Mouse (Mus musculus): Measurements from ENCODE around the gene Sult1a1. TPM values are rescaled to one million over a fixed set of nuclear protein-coding genes. Genes with fewer than 3 reads are reported as not detected.

Sult1a1 gene
- polyA plus RNA-seq, 1 experiment from 2014 or later = 0.44 TPM

GRCm38 (mm10) chr7:126678545-126679341, 2.5 kb upstream of the Sult1a1 start:
- Histone ChIP-seq H3K9ac (ENCODE audit: low read depth, low read length) (no peak overlapping the region), H3K9me3 (ENCODE audit: control insufficient read depth, low read length) (no peaks in the 10 kb centered on the region), H3K4me1 (replicated peaks; ENCODE audit: control insufficient read depth, insufficient read depth, low read length) (no peaks in the 10 kb centered on the region; the same call in 1 of the 2 replicates), H3K36me3 (ENCODE audit: control insufficient read depth, insufficient read depth, low read length) (no peaks in the 10 kb centered on the region), H3K4me3 (ENCODE audit: low read depth, low read length) (no peak overlapping the region), H3K4me2 (no peak overlapping the region), H3K27ac (ENCODE audit: low read depth, low read length) (peak overlapping the region; percentile 21; the same call in 1 of the 2 replicates), H3K27me3 (replicated peaks; ENCODE audit: control insufficient read depth, insufficient read depth, low read length) (no peaks in the 10 kb centered on the region)
- no peak for ATAC-seq (replicated peaks; ENCODE audit: low FRiP score)
- DNase-seq (ENCODE audit: low spot score) = no peak
- 76% methylated on average over 8 of the region's 8 CpGs for WGBS

GRCm38 (mm10) chr7:126676631-126677220, 494 bp upstream of the Sult1a1 start:
- Histone ChIP-seq H3K27me3 (replicated peaks; ENCODE audit: control insufficient read depth, insufficient read depth, low read length) (no peaks in the 10 kb centered on the region), H3K36me3 (ENCODE audit: control insufficient read depth, insufficient read depth, low read length) (peaks cover 3% of the 10 kb centered on the region), H3K4me1 (replicated peaks; ENCODE audit: control insufficient read depth, insufficient read depth, low read length) (no peaks in the 10 kb centered on the region; the same call in 1 of the 2 replicates), H3K4me3 (ENCODE audit: low read depth, low read length) (no peak overlapping the region), H3K27ac (ENCODE audit: low read depth, low read length) (no peak overlapping the region), H3K4me2 (no peak overlapping the region), H3K9me3 (ENCODE audit: control insufficient read depth, low read length) (no peaks in the 10 kb centered on the region), H3K9ac (ENCODE audit: low read depth, low read length) (no peak overlapping the region)
- WGBS = 89% methylated on average over 4 of the region's 4 CpGs
- DNase-seq (ENCODE audit: low spot score) (no peak), ATAC-seq (replicated peaks; ENCODE audit: low FRiP score) (no peak)

DNA sequence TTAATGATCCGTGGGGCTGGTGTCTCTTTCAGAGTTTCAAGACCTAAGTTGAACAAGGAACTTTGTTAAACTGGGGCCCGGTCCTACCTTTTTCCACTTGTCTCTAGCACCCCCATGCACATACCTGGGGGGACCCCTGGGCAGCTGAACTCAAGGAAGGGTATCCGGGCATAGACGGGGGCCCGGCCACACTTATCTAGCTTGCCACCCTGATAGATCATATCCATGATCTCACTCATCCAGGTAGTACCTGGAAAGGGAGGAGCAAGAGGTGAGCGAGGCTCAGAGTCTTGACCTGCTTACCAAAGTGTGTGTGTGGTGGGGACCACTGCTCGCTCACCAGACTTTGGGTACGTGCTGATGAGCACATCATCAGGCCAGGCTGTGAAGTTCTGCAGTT, 1.1 kb downstream of the Sult1a1 start:
- Histone ChIP-seq H3K27me3 (replicated peaks; ENCODE audit: control insufficient read depth, insufficient read depth, low read length) (no peaks in the 10 kb centered on the region), H3K9ac (ENCODE audit: low read depth, low read length) (no peak overlapping the region), H3K9me3 (ENCODE audit: control insufficient read depth, low read length) (no peaks in the 10 kb centered on the region), H3K4me3 (ENCODE audit: low read depth, low read length) (no peak overlapping the region), H3K4me2 (no peak overlapping the region), H3K4me1 (replicated peaks; ENCODE audit: control insufficient read depth, insufficient read depth, low read length) (no peaks in the 10 kb centered on the region; the same call in 1 of the 2 replicates), H3K36me3 (ENCODE audit: control insufficient read depth, insufficient read depth, low read length) (peaks cover 6% of the 10 kb centered on the region), H3K27ac (ENCODE audit: low read depth, low read length) (no peak overlapping the region)
- ATAC-seq (replicated peaks; ENCODE audit: low FRiP score) (no peak), DNase-seq (ENCODE audit: low spot score) (no peak)
- WGBS = 92% methylated on average over 8 of the region's 8 CpGs

DNA sequence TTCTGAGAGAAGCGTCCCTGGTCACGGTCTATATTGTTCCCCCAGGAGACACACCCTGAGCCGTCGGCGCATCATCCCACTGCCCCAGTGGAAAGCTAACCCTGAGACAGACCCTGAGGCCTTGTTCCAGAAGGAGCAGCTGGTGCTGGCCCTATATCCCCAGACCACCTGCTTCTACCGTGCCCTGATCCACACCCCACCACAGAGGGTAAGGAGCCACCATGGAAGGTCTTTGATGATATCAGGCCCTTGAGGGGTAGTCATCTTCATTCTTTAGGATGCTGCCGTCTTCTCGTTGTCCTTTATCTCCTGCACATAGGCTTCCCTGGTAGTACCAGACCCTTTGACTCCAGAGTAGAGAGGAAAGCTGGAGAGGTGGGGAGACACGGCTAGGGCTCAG, 4.1 kb downstream of the Sult1a1 start:
- no peak overlapping the region for H3K9ac ChIP-seq (ENCODE audit: low read depth, low read length)
- 91% methylated on average over 9 of the region's 9 CpGs for WGBS
- H3K27ac ChIP-seq (ENCODE audit: low read depth, low read length) = no peak overlapping the region
- no peak for ATAC-seq (replicated peaks; ENCODE audit: low FRiP score)
- H3K4me2 ChIP-seq = no peak overlapping the region
- H3K4me1 ChIP-seq (replicated peaks; ENCODE audit: control insufficient read depth, insufficient read depth, low read length) = no peaks in the 10 kb centered on the region; the same call in 1 of the 2 replicates
- H3K4me3 ChIP-seq (ENCODE audit: low read depth, low read length) = no peak overlapping the region
- H3K36me3 ChIP-seq (ENCODE audit: control insufficient read depth, insufficient read depth, low read length) = peaks cover 11% of the 10 kb centered on the region
- no peaks in the 10 kb centered on the region for H3K9me3 ChIP-seq (ENCODE audit: control insufficient read depth, low read length)
- H3K27me3 ChIP-seq (replicated peaks; ENCODE audit: control insufficient read depth, insufficient read depth, low read length) = no peaks in the 10 kb centered on the region
- no peak for DNase-seq (ENCODE audit: low spot score)

DNA sequence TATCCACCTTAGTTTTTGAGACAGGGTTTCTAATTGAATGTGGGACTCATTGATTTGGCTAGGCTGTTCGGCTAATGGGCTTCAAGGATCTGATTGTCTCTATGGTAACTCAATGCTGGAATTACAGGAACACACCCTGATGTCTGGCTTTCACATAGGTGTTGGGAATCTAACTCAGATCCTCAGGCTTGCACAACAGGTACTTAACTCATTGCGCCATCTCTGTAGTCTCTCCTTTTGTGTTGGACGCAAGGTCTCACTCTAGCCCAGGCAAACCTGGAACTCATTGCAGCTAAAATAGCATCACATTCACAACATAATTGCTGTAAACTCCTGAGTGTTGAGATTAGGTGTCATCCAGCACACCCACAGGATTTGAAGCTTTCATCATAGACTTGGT, 6.1 kb downstream of the Sult1a1 start:
- H3K36me3 ChIP-seq (ENCODE audit: control insufficient read depth, insufficient read depth, low read length) = peaks cover 15% of the 10 kb centered on the region
- no peak overlapping the region for H3K4me2 ChIP-seq
- H3K4me3 ChIP-seq (ENCODE audit: low read depth, low read length) = no peak overlapping the region
- ATAC-seq (replicated peaks; ENCODE audit: low FRiP score) = no peak
- no peaks in the 10 kb centered on the region for H3K27me3 ChIP-seq (replicated peaks; ENCODE audit: control insufficient read depth, insufficient read depth, low read length)
- WGBS = 92% methylated on average over 3 of the region's 3 CpGs
- H3K9me3 ChIP-seq (ENCODE audit: control insufficient read depth, low read length) = no peaks in the 10 kb centered on the region
- no peak for DNase-seq (ENCODE audit: low spot score)
- H3K27ac ChIP-seq (ENCODE audit: low read depth, low read length) = no peak overlapping the region
- no peaks in the 10 kb centered on the region for H3K4me1 ChIP-seq (replicated peaks; ENCODE audit: control insufficient read depth, insufficient read depth, low read length)
- H3K9ac ChIP-seq (ENCODE audit: low read depth, low read length) = no peak overlapping the region

GRCm38 (mm10) chr7:126668452-126668851, 7.8 kb downstream of the Sult1a1 start:
- H3K36me3 ChIP-seq (ENCODE audit: control insufficient read depth, insufficient read depth, low read length) = peaks cover 24% of the 10 kb centered on the region
- H3K9me3 ChIP-seq (ENCODE audit: control insufficient read depth, low read length) = no peaks in the 10 kb centered on the region
- H3K4me2 ChIP-seq = no peak overlapping the region
- no peak overlapping the region for H3K9ac ChIP-seq (ENCODE audit: low read depth, low read length)
- no peaks in the 10 kb centered on the region for H3K4me1 ChIP-seq (replicated peaks; ENCODE audit: control insufficient read depth, insufficient read depth, low read length)
- no peaks in the 10 kb centered on the region for H3K27me3 ChIP-seq (replicated peaks; ENCODE audit: control insufficient read depth, insufficient read depth, low read length)
- DNase-seq (ENCODE audit: low spot score) (no peak), ATAC-seq (replicated peaks; ENCODE audit: low FRiP score) (no peak)
- 75% methylated on average over 5 of the region's 5 CpGs for WGBS
- no peak overlapping the region for H3K27ac ChIP-seq (ENCODE audit: low read depth, low read length)
- H3K4me3 ChIP-seq (ENCODE audit: low read depth, low read length) = no peak overlapping the region

- 82% methylated on average over 9 of the region's 9 CpGs for WGBS
- Histone ChIP-seq H3K36me3 (ENCODE audit: control insufficient read depth, insufficient read depth, low read length) (peaks cover 22% of the 10 kb centered on the region), H3K4me2 (no peak overlapping the region), H3K27me3 (replicated peaks; ENCODE audit: control insufficient read depth, insufficient read depth, low read length) (no peaks in the 10 kb centered on the region), H3K27ac (ENCODE audit: low read depth, low read length) (no peak overlapping the region), H3K4me3 (ENCODE audit: low read depth, low read length) (no peak overlapping the region), H3K9ac (ENCODE audit: low read depth, low read length) (no peak overlapping the region), H3K4me1 (replicated peaks; ENCODE audit: control insufficient read depth, insufficient read depth, low read length) (no peaks in the 10 kb centered on the region), H3K9me3 (ENCODE audit: control insufficient read depth, low read length) (no peaks in the 10 kb centered on the region)
- ATAC-seq (replicated peaks; ENCODE audit: low FRiP score) (no peak), DNase-seq (ENCODE audit: low spot score) (no peak)
These were observed 8.6 kb downstream of the Sult1a1 start for GRCm38 (mm10) chr7:126667495-126668090.

GRCm38 (mm10) chr7:126665269-126665668, 11.0 kb downstream of the Sult1a1 start:
- H3K36me3 ChIP-seq (ENCODE audit: control insufficient read depth, insufficient read depth, low read length) = peaks cover 20% of the 10 kb centered on the region
- 92% methylated on average over 3 of the region's 3 CpGs for whole genome bisulfite sequencing
- ATAC-seq (replicated peaks; ENCODE audit: low FRiP score) = no peak

More at GRCm38 (mm10) chr7:126665269-126665668, 11.0 kb downstream of the Sult1a1 start:
- Histone ChIP-seq H3K4me1 (replicated peaks; ENCODE audit: control insufficient read depth, insufficient read depth, low read length) (no peaks in the 10 kb centered on the region), H3K9me3 (ENCODE audit: control insufficient read depth, low read length) (no peaks in the 10 kb centered on the region), H3K4me3 (ENCODE audit: low read depth, low read length) (no peak overlapping the region), H3K27me3 (replicated peaks; ENCODE audit: control insufficient read depth, insufficient read depth, low read length) (no peaks in the 10 kb centered on the region), H3K4me2 (no peak overlapping the region), H3K27ac (ENCODE audit: low read depth, low read length) (no peak overlapping the region), H3K9ac (ENCODE audit: low read depth, low read length) (no peak overlapping the region)
- DNase-seq (ENCODE audit: low spot score) = no peak

All from liver, embryonic 11.5 days (tissue).